ENCODE assay signal across 10 mouse cellular contexts in genomic region chr4:131797483-131797882, GRCm38 (mm10). TPM values are rescaled to one million over a fixed set of nuclear protein-coding genes. Genes with fewer than 3 reads are reported as not detected.
DNase-seq lines count a peak whose midpoint lies in the region; ATAC-seq and TF ChIP-seq lines count a peak whose summit lies in the region.
"Had no signal": no experiment of that assay in that cellular context is flagged by ENCODE, and none has a peak within 500 bp of the region (broad histone marks: within the 10 kb centered on the region; RNA-seq: fewer than 3 reads in every experiment).

No protein-coding gene starts in this region.

- H3K27me3 ChIP-seq in heart, embryonic 11.5 days (ENCODE audit: control insufficient read depth, insufficient read depth, low read length), result 0 out of 2 replicates have a peak, but pooled peaks cover 2% of the 10 kb centered on the region
- H3K27me3 ChIP-seq in midbrain, postnatal 0 days (ENCODE audit: insufficient read depth, low read length), result no peaks in the 10 kb centered on the region

- H3K9ac ChIP-seq in heart, embryonic 11.5 days (ENCODE audit: low read depth, low read length), result no peak overlapping the region
- H3K9ac ChIP-seq in midbrain, postnatal 0 days (replicated peaks; ENCODE audit: low read length, poor library complexity, severe bottlenecking), result no peak overlapping the region
- H3K9ac ChIP-seq: lung, embryonic 14.5 days had no signal

- H3K4me3 ChIP-seq in heart, embryonic 11.5 days (ENCODE audit: low read depth, low read length), result no peak overlapping the region
- H3K4me3 ChIP-seq in midbrain, postnatal 0 days (ENCODE audit: low read depth, low read length), result no peak overlapping the region

- H3K4me1 ChIP-seq in heart, embryonic 11.5 days (ENCODE audit: control insufficient read depth, insufficient read depth, low read length), result 0 out of 2 replicates have a peak, but pooled peaks cover 3% of the 10 kb centered on the region
- H3K4me1 ChIP-seq in midbrain, postnatal 0 days (ENCODE audit: insufficient read depth, low read length), result no peaks in the 10 kb centered on the region

- no peak for ATAC-seq in heart, embryonic 11.5 days (replicated peaks; ENCODE audit: insufficient number of reproducible peaks, low FRiP score, low TSS enrichment)
- 0 out of 2 replicates have a peak, but pooled peaks have one; percentile 15 for ATAC-seq in midbrain, postnatal 0 days (ENCODE audit: low FRiP score)

- H3K36me3 ChIP-seq in heart, embryonic 11.5 days (ENCODE audit: control insufficient read depth, insufficient read depth, low read length), result no peaks in the 10 kb centered on the region
- peaks cover 3% of the 10 kb centered on the region; the same call in 1 of the 2 replicates for H3K36me3 ChIP-seq in midbrain, postnatal 0 days (ENCODE audit: insufficient read depth, low read length)

- H3K27ac ChIP-seq in heart, embryonic 11.5 days (ENCODE audit: low read depth, low read length), result no peak overlapping the region
- no peak overlapping the region for H3K27ac ChIP-seq in midbrain, postnatal 0 days (ENCODE audit: low read depth, low read length)

- DNase-seq in heart, adult 18-20 months, result peak; percentile 72 to 80
- peak; percentile 25 for DNase-seq in right cerebral cortex, adult 18-20 months
- DNase-seq in right cerebral cortex, adult 2 months (ENCODE audit: low spot score in 2 of 2), result no peak
- peak; percentile 56 for DNase-seq in heart, adult 8-10 months (ENCODE audit: low spot score)
- peak; percentile 65 for DNase-seq in midbrain, postnatal 0 days (ENCODE audit: low spot score)
- DNase-seq in kidney, postnatal 14 days, result no peak
- no peak for DNase-seq in kidney, adult 9 months
- DNase-seq: lung, embryonic 14.5 days had no signal

- no peak overlapping the region for H3K4me2 ChIP-seq in heart, embryonic 11.5 days
- H3K4me2 ChIP-seq in midbrain, postnatal 0 days (ENCODE audit: low read depth, low read length, poor library complexity, severe bottlenecking), result no peak overlapping the region
- H3K4me2 ChIP-seq: lung, embryonic 14.5 days had no signal

- WGBS in heart, embryonic 11.5 days (ENCODE audit: insufficient replicate concordance), result 78% methylated on average over 7 of the region's 7 CpGs
- 61% methylated on average over 7 of the region's 7 CpGs for WGBS in midbrain, postnatal 0 days

- no peak for TF ChIP-seq CTCF in midbrain, postnatal 0 days (IDR thresholded peaks at IDR 0.05)

- no peaks in the 10 kb centered on the region for H3K9me3 ChIP-seq in heart, embryonic 11.5 days (replicated peaks; ENCODE audit: control insufficient read depth, low read length)
- H3K9me3 ChIP-seq in midbrain, postnatal 0 days (ENCODE audit: low read length), result no peaks in the 10 kb centered on the region
- H3K9me3 ChIP-seq: G1E had no signal

RNA-seq across cellular contexts. Expression of gene Ptpru, which starts 40.6 kb away (rescaled TPM):
- total RNA-seq in heart, adult 18-20 months (2021), result 1 to 10 TPM; 4.6 to 9.5 TPM
- polyA plus RNA-seq in heart, embryonic 11.5 days (2014; fragmentation: Nextera tagmentation; extraction: Ambion mirVana), result 2.2 and 2.8 TPM in 2 replicates
- 1 to 10 TPM; 4.5 to 9.7 (median 5.7) TPM for total RNA-seq in heart, adult 8-10 months (2022)
- total RNA-seq in midbrain, postnatal 0 days (2014; rRNA removed), result 34.2 and 37.0 TPM in 2 replicates
- 22.2 and 22.8 TPM in 2 replicates for polyA plus RNA-seq in midbrain, postnatal 0 days (2015; fragmentation: Nextera tagmentation; extraction: Ambion mirVana)

RNA-seq across cellular contexts. Expression of gene Mecr, which starts 45.8 kb away (rescaled TPM):
- 10 to 100 TPM; 25.0 to 32.3 TPM for total RNA-seq in heart, adult 18-20 months (2021)
- 35.9 and 39.3 TPM in 2 replicates for polyA plus RNA-seq in heart, embryonic 11.5 days (2014; fragmentation: Nextera tagmentation; extraction: Ambion mirVana)
- total RNA-seq in heart, adult 8-10 months (2022), result 10 to 100 TPM; 24.4 to 27.9 (median 25.5) TPM
- 24.5 and 28.7 TPM in 2 replicates for total RNA-seq in midbrain, postnatal 0 days (2014; rRNA removed)
- polyA plus RNA-seq in midbrain, postnatal 0 days (2015; fragmentation: Nextera tagmentation; extraction: Ambion mirVana), result 30.4 and 31.7 TPM in 2 replicates

Comparison
In these comparisons a context has a peak if more than half of its experiments do, and no peak if none do; other contexts are left out.
1. DNase-seq: peak in heart, adult 18-20 months (2 of 2), right cerebral cortex, adult 18-20 months (single experiment), heart, adult 8-10 months (single experiment) and midbrain, postnatal 0 days (single experiment); none in right cerebral cortex, adult 2 months (0 of 2), kidney, postnatal 14 days (single experiment) and kidney, adult 9 months (single experiment).